Mouse (Mus musculus) forebrain, embryonic 10.5 days (tissue): ENCODE data around the gene Crybb1. TPM values are rescaled to one million over a fixed set of nuclear protein-coding genes. Genes with fewer than 3 reads are reported as not detected.
A peak's percentile ranks its signal among the peaks of the same experiment; 100 is the strongest.

Source experiments
- DNase-seq: peaks from one replicate; pipeline ENCODE4 v3.0.0-alpha.2; 2017; ENCODE audit warnings: low spot score; ENCODE audit errors: extremely low spot score
- H3K27ac ChIP-seq: fragments of 300-500 bp; sonication (generic); 2 replicates; pipeline ENCODE4 v1.5.1; 2016; ENCODE audit warnings: mild to moderate bottlenecking
- H3K27me3 ChIP-seq: fragments of 300-500 bp; sonication (generic); 2 replicates; pipeline ENCODE4 v1.6.1; 2016; ENCODE audit warnings: mild to moderate bottlenecking; ENCODE audit not compliant: poor library complexity, severe bottlenecking
- H3K36me3 ChIP-seq: fragments of 300-500 bp; sonication (generic); replicated peaks from 2 replicates; pipeline ENCODE4 v1.6.1; 2016; ENCODE audit warnings: mild to moderate bottlenecking, moderate library complexity
- H3K4me1 ChIP-seq: fragments of 300-500 bp; sonication (generic); 2 replicates; pipeline ENCODE4 v1.6.1; 2016
- H3K4me3 ChIP-seq: fragments of 300-500 bp; sonication (generic); 2 replicates; pipeline ENCODE4 v1.5.1; 2016; ENCODE audit warnings: mild to moderate bottlenecking, moderate library complexity
- H3K9me3 ChIP-seq: fragments of 300-500 bp; sonication (generic); 2 replicates; pipeline ENCODE4 v1.6.1; 2016; ENCODE audit warnings: mild to moderate bottlenecking, moderate library complexity
- WGBS: fragments of 180-500 bp; shearing (Covaris S2); methylation state at CpG from one replicate; pipeline ENCODE4 v1.1.7; 2016; 5-methylcytosine and 5-hydroxymethylcytosine counted together
- polyA plus RNA-seq: library from polyadenylated mRNA; unstranded; fragments of >200 nt; fragmentation: Nextera tagmentation; extraction: Ambion mirVana; gene quantifications from 2 replicates; pipeline ENCODE4 v1.2.1, GENCODE M21; 2016

The Crybb1 gene
- polyA plus RNA-seq, 1 experiment from 2014 or later, result not detected

DNA sequence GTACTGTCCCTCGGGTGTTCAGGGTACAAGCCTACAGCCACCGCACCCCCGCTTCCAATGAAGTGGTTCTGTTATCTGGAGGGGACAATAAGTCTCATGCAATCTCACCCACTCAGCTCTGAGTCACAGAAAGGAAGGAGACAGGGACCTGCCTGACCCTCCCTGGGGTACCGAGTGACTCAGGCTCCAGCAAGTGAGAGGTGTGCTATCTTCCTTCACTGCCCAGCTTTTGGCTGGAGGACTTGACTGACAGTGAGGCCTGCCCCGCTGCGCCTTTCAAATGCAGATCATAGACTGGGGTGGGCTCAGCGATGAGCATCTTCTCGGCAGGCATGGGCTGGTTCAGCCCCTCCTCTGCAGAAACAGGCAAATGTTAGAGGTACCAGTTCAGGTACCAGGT is 39.5 kb downstream of the Crybb1 start:
- Histone ChIP-seq H3K4me3 (no peak overlapping the region), H3K9me3 (no peaks in the 10 kb centered on the region), H3K27ac (peak overlapping the region; percentile 40; the same call in 1 of the 2 replicates), H3K27me3 (no peaks in the 10 kb centered on the region), H3K4me1 (peaks cover 41% of the 10 kb centered on the region), H3K36me3 (no peaks in the 10 kb centered on the region)
- 39% methylated on average over 8 of the region's 8 CpGs for WGBS
- DNase-seq, result no peak

GRCm38 (mm10) chr5:112295564-112295963 is 39.9 kb downstream of the Crybb1 start:
- H3K27ac ChIP-seq, result 0 out of 2 replicates have a peak overlapping the region, but pooled peaks have one; percentile 40
- WGBS, result 56% methylated on average over 8 of the region's 8 CpGs

DNA sequence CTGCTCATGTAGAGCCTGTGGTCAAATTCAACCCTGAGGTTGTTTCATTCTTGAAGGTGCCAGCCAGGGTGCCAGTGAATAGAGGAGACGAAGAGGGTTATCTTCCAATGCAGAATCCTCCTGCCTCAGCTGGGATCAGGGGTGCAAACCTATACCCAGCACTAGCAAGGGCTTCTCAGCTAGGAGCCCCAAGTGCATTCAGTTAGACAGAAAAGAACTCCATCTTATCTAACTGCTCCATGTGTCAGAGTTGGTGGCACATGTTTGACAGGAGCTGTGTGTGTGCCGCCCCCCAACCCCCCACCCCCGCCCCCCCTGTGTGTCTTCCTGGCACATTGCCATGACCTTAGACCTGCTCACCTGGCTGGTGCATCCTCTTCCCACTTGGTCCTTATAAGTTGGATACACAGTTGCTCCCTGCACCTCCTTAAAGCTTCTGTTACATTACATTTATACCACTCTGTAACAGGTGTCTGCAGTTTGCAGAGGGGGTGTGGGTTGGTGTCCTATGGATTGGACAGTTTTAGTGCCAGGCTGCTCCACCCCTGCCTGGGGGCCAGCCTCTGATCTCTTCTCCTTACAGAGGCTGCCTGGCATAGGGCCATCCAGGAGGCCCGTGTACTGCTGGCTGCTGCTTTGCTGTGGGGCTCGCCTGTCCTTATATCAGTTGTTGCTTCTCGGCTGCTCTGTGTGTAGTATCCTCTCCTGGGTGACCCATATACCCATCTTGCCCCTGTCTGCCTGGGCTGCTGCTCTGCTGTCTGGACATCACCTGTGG is 41.0 kb downstream of the Crybb1 start:
- WGBS, result 95% methylated on average over 6 of the region's 6 CpGs
- Histone ChIP-seq H3K4me3 (no peak overlapping the region), H3K27me3 (no peaks in the 10 kb centered on the region), H3K36me3 (no peaks in the 10 kb centered on the region), H3K27ac (no peak overlapping the region), H3K9me3 (no peaks in the 10 kb centered on the region), H3K4me1 (peaks cover 45% of the 10 kb centered on the region)
- no peak for DNase-seq

More at GRCm38 (mm10) chr5:112295564-112295963, 39.9 kb downstream of the Crybb1 start:
- Histone ChIP-seq H3K9me3 (no peaks in the 10 kb centered on the region), H3K4me1 (peaks cover 45% of the 10 kb centered on the region), H3K27me3 (no peaks in the 10 kb centered on the region), H3K36me3 (no peaks in the 10 kb centered on the region), H3K4me3 (no peak overlapping the region)
- no peak for DNase-seq

GRCm38 (mm10) chr5:112297257-112297656 is 41.6 kb downstream of the Crybb1 start:
- Histone ChIP-seq H3K9me3 (no peaks in the 10 kb centered on the region), H3K4me3 (no peak overlapping the region), H3K27me3 (no peaks in the 10 kb centered on the region), H3K36me3 (no peaks in the 10 kb centered on the region), H3K27ac (no peak overlapping the region), H3K4me1 (peaks cover 43% of the 10 kb centered on the region)
- no peak for DNase-seq
- WGBS, result 90% methylated on average over 2 of the region's 2 CpGs

DNA sequence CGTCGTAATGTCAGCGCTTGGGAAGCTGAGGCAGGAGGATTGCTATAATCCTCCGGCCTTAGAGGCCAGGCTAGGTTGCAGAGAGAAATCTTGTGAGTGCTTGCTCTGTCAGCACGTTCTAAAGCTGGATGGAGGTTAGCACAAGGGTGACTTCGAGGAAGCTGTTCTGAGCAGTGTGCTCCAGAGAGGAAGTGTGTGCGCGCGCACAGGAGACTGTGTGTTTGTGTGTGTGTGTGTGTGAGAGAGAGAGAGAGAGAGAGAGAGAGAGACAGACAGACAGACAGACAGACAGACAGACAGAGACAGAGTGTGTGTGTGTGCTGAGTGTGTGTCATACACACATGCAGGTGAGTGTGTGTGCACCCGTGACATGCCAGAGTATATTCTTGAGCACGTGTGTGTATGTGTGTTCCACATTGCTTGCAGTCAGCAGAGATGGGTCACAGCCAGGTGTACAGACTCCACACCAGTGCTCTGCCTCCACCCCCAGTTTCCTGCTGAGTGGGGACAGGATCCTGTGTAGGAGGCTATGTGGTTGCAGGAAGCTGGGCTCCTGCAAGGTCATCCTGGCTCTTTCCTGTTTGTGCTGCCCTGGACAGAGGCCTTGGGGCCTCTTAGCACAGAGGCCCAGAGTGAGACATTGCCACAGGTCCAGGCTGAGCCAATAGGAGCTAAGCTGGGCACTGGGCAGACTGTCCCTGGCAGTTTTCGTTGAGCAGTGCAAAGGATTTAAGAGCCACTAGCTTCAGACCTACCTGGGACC is 42.8 kb downstream of the Crybb1 start:
- no peak for DNase-seq
- 89% methylated on average over 12 of the region's 12 CpGs for WGBS
- 0 out of 2 replicates have a peak overlapping the region, but pooled peaks have one; percentile 8 for H3K27ac ChIP-seq
- H3K27me3 ChIP-seq, result no peaks in the 10 kb centered on the region
- no peak overlapping the region for H3K4me3 ChIP-seq
- no peaks in the 10 kb centered on the region for H3K9me3 ChIP-seq
- no peaks in the 10 kb centered on the region for H3K36me3 ChIP-seq
- peaks cover 37% of the 10 kb centered on the region for H3K4me1 ChIP-seq

DNA sequence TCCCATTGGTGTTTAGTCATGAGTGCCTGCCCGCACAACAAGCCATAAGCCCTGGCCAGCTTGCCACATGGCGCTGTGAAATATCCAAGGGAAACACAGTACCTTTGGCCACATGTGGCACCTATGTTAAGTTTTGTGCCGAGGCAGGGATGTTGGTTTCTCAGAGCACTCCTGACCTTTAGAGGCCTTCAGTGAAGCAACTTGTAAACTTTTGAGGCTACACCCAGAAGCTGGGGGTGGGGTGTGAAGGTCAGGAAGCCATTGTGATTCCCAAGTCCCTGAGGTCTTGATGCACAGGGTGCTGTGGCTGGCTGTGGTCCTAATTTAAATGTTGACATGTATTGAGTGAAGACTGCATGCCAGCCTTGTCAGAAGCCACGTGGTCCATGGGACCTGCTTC is 43.8 kb downstream of the Crybb1 start:
- Histone ChIP-seq H3K27ac (no peak overlapping the region), H3K36me3 (no peaks in the 10 kb centered on the region), H3K9me3 (no peaks in the 10 kb centered on the region), H3K27me3 (no peaks in the 10 kb centered on the region), H3K4me3 (no peak overlapping the region), H3K4me1 (peaks cover 33% of the 10 kb centered on the region)
- WGBS, result 84% methylated on average over 4 of the region's 4 CpGs
- DNase-seq, result no peak

DNA sequence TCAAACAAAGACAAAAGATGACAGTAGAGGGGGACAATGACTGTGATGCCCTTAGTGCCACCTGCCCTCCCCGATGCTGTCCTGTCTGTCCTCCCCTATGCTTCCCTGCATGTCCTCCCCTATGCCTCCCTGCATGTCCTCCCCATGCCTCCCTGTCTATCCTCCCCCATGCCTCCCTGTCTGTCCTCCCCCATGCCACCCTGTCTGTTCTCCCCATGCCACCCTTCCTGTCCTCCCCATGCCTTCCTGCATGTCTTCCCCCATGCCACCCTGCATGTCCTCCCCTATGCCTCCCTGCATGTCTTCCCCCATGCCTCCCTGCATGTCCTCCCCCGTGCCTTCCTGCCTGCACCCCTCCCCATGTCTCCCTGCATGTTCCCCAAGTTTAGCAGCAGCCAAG is 44.5 kb downstream of the Crybb1 start:
- no peaks in the 10 kb centered on the region for H3K27me3 ChIP-seq
- peak overlapping the region; percentile 15; the same call in 1 of the 2 replicates for H3K27ac ChIP-seq
- 85% methylated on average over 2 of the region's 2 CpGs for WGBS
- H3K36me3 ChIP-seq, result no peaks in the 10 kb centered on the region; the same call in 1 of the 2 replicates
- peaks cover 26% of the 10 kb centered on the region for H3K4me1 ChIP-seq
- no peaks in the 10 kb centered on the region for H3K9me3 ChIP-seq
- H3K4me3 ChIP-seq, result no peak overlapping the region
- DNase-seq, result no peak

GRCm38 (mm10) chr5:112300721-112301308 is 45.2 kb downstream of the Crybb1 start:
- DNase-seq, result no peak
- no peak overlapping the region for H3K27ac ChIP-seq
- H3K4me3 ChIP-seq, result no peak overlapping the region
- H3K9me3 ChIP-seq, result no peaks in the 10 kb centered on the region
- 87% methylated on average over 6 of the region's 6 CpGs for WGBS
- H3K36me3 ChIP-seq, result peaks cover 5% of the 10 kb centered on the region
- H3K27me3 ChIP-seq, result no peaks in the 10 kb centered on the region
- peaks cover 19% of the 10 kb centered on the region for H3K4me1 ChIP-seq

DNA sequence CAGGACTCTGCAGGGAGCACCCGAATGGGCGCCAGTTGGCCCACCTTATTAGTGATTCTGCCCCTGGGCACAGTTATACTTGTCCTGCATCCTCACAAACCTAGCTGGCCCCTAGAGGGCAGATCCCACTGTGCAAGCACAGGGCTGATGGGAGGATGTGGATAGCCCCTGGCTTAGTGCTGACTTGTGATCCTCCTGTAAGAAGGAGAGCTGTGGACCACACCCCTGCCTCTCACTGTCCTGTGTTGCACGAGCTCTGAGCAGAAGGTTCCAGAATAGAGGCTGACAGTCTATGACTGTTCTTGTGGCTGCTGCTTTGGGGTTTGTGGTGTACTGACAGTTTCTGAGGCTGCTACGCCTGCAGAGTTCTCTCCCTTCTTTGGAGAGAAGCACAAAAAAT is 46.1 kb downstream of the Crybb1 start:
- H3K27ac ChIP-seq, result no peak overlapping the region
- H3K36me3 ChIP-seq, result peaks cover 10% of the 10 kb centered on the region
- H3K27me3 ChIP-seq, result no peaks in the 10 kb centered on the region
- WGBS, result 85% methylated on average over 4 of the region's 4 CpGs
- no peak for DNase-seq
- H3K9me3 ChIP-seq, result no peaks in the 10 kb centered on the region
- peaks cover 11% of the 10 kb centered on the region for H3K4me1 ChIP-seq
- H3K4me3 ChIP-seq, result no peak overlapping the region

GRCm38 (mm10) chr5:112302310-112302709 is 46.7 kb downstream of the Crybb1 start:
- Histone ChIP-seq H3K4me3 (no peak overlapping the region), H3K4me1 (peaks cover 7% of the 10 kb centered on the region), H3K9me3 (no peaks in the 10 kb centered on the region), H3K27ac (no peak overlapping the region), H3K27me3 (no peaks in the 10 kb centered on the region), H3K36me3 (peaks cover 13% of the 10 kb centered on the region)
- DNase-seq, result no peak
- WGBS, result 91% methylated on average over 5 of the region's 5 CpGs

- Histone ChIP-seq H3K4me3 (no peak overlapping the region), H3K36me3 (peaks cover 49% of the 10 kb centered on the region), H3K4me1 (no peaks in the 10 kb centered on the region), H3K9me3 (no peaks in the 10 kb centered on the region), H3K27ac (no peak overlapping the region), H3K27me3 (no peaks in the 10 kb centered on the region)
- no peak for DNase-seq
- WGBS, result 72% methylated on average over 5 of the region's 5 CpGs
Observed at GRCm38 (mm10) chr5:112305842-112306241, 50.2 kb downstream of the Crybb1 start.

GRCm38 (mm10) chr5:112313222-112313885 is 57.7 kb downstream of the Crybb1 start:
- Histone ChIP-seq H3K27me3 (no peaks in the 10 kb centered on the region), H3K4me1 (peaks cover 9% of the 10 kb centered on the region), H3K9me3 (no peaks in the 10 kb centered on the region), H3K36me3 (peaks cover 77% of the 10 kb centered on the region), H3K27ac (peak overlapping the region; percentile 35; the same call in 1 of the 2 replicates), H3K4me3 (no peak overlapping the region)
- no peak for DNase-seq
- 69% methylated on average over 11 of the region's 11 CpGs for WGBS
